Mouse (Mus musculus) liver, adult (tissue): Measurements from ENCODE around the gene Disc1.

Experiments
- GATA4 ChIP-seq: IDR thresholded peaks from 2 replicates; pipeline ENCODE4 v1.6.1; 2014; ENCODE audit warnings: mild to moderate bottlenecking, low read length; ENCODE audit not compliant: insufficient replicate concordance

Gene Disc1

DNA sequence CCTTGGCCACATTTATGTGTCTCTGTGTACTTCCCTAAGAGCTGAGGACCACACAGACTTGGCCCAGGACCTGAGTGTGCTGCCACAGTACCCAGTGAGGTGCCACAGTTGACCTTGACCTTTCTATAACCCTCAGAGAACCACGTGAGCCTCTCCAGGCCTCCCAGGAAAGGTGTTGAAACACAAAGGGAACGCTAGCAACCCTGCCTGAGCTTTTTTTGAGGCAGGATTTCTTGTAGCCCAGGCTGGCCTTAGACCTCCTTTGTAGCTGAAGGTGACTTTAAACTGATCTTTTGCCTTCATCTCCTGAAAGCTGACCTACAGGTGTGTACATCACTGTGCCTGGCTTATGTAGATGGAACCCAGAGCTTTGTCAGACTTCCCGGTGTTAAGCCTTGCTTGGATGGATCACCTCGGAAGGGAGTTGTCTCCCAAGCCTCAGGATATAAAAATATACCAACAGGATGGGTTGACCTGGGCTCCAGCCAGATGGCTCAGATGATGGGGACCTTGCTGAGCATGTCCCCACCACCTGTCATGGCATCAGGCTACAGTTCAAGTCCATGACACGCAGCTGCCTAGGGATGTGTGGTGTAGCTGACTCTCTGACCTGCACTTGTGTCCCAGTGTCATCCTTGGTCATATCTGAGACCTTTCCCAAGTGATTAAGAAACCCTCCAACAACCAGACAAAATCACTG, 4.8 kb upstream of the Disc1 start:
- TF ChIP-seq GATA4: no peak

DNA sequence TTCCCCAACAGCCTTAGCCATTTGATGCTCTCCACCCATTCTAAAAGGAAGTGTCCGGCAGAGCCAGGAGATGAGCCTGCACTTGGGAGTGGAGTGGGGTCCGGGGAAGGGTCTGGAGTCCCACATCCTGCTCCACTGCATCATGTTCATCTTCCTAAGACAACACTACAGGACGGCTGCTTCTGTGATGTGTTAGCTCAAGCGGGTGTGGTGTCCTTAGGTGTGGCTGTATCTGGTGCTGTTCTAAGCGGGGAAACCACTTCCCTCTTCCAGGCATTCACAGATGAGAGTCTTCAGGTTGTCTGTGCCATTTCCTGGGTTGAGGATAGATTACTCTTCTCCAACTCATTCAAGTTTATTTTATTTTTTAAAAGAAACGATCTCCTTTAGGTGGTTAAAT, 4.2 kb upstream of the Disc1 start:
- TF ChIP-seq GATA4: no peak

DNA sequence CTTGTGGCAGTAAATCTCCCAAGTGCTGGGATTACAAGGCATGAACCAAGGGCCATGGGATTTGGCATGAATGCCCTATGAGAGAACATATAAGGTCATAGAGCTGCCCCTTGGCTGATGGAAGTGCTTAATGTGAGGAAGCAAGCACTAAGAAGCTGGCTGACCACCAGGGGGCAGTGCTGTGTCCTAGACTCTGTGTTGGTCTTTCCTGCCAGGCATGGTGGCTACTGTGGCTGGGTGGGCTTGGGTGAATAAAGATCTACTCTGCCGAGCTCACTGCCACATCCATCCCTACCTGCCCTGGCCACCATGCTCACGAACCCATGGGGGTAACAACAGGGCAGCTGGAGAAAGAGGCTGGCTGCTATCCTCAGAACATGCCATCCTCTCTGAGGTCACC, 2.0 kb upstream of the Disc1 start:
- no peak for TF ChIP-seq GATA4

DNA sequence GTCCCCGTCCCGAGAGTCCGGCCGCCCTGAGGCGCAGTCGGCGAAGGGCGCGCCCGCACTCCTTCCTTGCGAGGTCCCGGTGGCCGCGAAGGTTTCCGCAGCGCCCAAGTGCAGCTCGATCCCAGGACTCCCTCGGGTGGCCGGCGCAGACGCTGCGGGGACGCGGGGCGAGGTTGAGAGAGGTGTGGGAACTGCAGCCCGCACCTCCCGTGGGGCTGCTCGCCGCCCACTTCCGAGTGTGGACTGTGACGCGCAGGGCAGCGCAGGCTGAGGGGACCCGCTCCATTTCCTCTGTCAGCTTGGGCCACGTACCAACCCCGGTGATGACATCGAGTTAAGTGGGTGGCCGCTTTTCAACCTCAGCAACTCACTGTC, 428 bp downstream of the Disc1 start:
- no peak for TF ChIP-seq GATA4

DNA sequence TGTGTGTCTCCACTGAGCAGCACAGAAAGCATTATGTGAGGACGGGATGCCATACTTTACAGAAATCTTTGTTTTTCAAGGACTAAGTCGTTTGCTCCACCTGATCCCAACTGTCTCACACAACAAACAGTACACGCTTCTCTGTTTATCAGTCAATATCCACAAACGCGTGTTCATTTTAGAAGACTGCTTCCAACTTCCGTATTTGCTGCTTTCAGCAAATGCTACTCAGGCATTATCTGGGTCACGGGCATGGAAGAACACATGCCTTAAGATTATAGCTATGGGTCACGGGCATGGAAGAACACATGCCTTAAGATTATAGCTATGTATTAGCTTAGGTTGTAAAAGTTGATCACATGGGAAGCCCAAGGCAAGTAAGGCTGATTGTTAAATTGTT, 6.9 kb downstream of the Disc1 start:
- TF ChIP-seq GATA4: no peak

GRCm38 (mm10) chr8:125065596-125065995, 11.6 kb downstream of the Disc1 start:
- no peak for TF ChIP-seq GATA4

DNA sequence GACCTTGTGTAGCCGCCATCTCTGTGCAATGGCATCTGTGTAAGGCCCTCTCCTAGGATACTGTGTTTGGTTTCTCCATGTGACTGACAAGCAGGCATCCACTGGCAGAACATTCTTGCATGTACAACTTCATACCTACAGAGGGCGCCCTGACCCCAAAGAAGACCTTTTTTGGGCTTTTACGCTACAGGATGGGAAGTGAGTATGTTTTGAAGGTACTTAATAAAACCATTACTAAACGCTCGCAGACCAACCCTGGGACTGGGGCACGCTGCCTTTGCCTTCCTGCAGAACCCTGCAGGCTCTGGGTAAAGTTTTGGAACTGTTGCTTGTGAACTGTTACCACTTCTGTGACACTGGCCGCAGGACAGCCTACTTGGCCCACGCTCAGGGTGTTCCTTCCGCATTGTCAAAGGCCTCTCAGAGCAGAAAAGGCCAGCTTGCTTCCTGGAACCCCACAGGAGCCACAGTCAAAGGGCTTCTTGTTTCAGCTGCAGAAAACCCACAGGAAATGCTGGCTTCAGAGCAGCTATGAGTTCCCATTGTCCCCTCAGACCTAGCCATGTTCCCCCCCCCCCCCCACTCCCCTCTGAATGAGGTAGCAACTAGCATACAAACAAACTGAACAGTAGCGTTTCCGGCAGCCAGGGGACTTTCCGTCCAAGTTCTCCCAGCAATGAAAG, 13.1 kb downstream of the Disc1 start:
- no peak for TF ChIP-seq GATA4

- TF ChIP-seq GATA4: no peak
These were observed 13.6 kb downstream of the Disc1 start for GRCm38 (mm10) chr8:125067596-125067960.

GRCm38 (mm10) chr8:125068146-125068905, 14.3 kb downstream of the Disc1 start:
- TF ChIP-seq GATA4: no peak

- TF ChIP-seq GATA4: no peak
These were observed 15.3 kb downstream of the Disc1 start for GRCm38 (mm10) chr8:125069304-125069703.

- no peak for TF ChIP-seq GATA4
These were observed 15.7 kb downstream of the Disc1 start for GRCm38 (mm10) chr8:125069733-125070132.

DNA sequence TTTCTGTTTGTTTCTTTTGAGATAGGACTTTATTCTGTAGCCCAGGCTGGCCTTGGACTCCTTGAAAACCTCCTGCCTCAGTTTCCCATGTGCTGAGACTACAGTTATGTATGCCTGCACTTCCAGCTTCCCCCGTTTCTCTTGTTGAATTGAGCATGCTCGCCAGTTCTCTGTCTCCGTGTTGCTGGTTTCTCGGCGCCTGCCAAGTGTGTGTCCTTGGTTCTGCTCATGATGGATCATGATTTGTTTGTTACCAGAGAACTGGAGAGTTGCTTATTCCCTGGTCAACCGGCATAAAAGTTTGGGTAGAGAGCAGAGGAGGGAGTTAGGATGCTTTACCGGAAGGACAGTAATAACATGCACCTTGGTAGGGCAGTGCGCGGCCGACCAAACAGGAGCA, 20.1 kb downstream of the Disc1 start:
- no peak for TF ChIP-seq GATA4

DNA sequence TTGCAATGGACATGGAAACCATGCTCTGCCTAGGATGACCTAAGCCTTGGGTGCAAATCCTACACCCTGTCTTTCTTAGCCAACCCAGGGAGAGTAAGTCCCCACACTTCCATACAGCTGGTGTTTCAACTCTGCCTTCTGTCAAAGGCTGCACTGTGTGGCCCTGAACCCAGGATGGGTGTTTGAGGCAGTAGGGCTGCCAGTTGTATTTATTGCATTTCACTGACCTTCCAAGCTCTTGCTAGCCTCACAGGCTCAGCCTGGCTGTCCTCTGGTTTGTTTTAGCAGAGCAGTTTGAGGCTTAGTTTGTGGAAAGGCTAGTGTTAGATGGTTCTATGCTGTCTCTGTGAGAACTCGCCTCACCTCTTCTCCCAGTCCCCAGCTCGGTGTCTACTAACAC, 20.6 kb downstream of the Disc1 start:
- no peak for TF ChIP-seq GATA4

- no peak for TF ChIP-seq GATA4
These were observed 21.4 kb downstream of the Disc1 start for GRCm38 (mm10) chr8:125075389-125075788.

DNA sequence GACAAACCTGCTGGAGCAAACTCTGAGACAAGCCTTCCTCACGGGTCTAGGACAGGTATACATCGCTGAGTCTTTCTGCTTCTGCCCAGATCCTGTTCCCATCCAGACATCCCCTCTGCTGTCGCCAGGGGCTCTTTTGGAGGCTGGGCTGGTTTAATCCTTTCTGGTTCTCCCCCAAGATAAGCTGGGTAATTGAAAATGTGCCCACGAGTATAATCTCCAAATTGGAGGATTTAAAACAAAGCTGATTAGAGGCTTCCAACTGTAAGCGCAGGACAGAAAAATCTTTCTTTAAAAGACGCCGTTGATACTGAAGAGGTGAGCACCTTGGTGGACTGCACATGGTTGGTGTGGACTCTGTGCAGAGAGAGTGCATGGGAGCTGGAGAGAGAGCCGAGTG, 23.3 kb downstream of the Disc1 start:
- TF ChIP-seq GATA4: no peak

- no peak for TF ChIP-seq GATA4
These were observed 24.9 kb downstream of the Disc1 start for GRCm38 (mm10) chr8:125078771-125079384.
